Mouse (Mus musculus) neural tube, embryonic 14.5 days (tissue): ENCODE measurements around the gene Olfr237-ps1. TPM values are rescaled to one million over a fixed set of nuclear protein-coding genes. Genes with fewer than 3 reads are reported as not detected.

Experiments used
- ATAC-seq: fragments of 200-750 bp; cut with Nextera tagmentation; 2 replicates; pipeline ENCODE4 v1.8.0; 2017; ENCODE audit warnings: low read depth, mild to moderate bottlenecking, moderate TSS enrichment, moderate library complexity
- H3K27ac ChIP-seq: fragments of 300-500 bp; sonication (generic); 2 replicates; pipeline ENCODE4 v1.5.1; 2014; ENCODE audit warnings: low read depth, mild to moderate bottlenecking, control low read depth, low read length, moderate library complexity, mixed read lengths
- H3K27me3 ChIP-seq: fragments of 300-500 bp; sonication (generic); 2 replicates; pipeline ENCODE4 v1.6.1; 2014; ENCODE audit warnings: low read length; ENCODE audit not compliant: control insufficient read depth, insufficient read depth
- H3K36me3 ChIP-seq: fragments of 300-500 bp; sonication (generic); 2 replicates; pipeline ENCODE4 v1.6.1; 2014; ENCODE audit warnings: low read length, mixed read lengths; ENCODE audit not compliant: control insufficient read depth, insufficient read depth
- H3K4me1 ChIP-seq: fragments of 300-500 bp; sonication (generic); 2 replicates; pipeline ENCODE4 v1.6.1; 2014; ENCODE audit warnings: low read length; ENCODE audit not compliant: control insufficient read depth, insufficient read depth
- H3K4me2 ChIP-seq: fragments of 300-500 bp; sonication (generic); 2 replicates; pipeline ENCODE4 v1.6.1; 2014; ENCODE audit warnings: mild to moderate bottlenecking, low read depth, low read length, control low read depth
- H3K4me3 ChIP-seq: fragments of 300-500 bp; sonication (generic); 2 replicates; pipeline ENCODE4 v1.5.1; 2014; ENCODE audit warnings: low read depth, low read length, control low read depth, mixed read lengths
- H3K9ac ChIP-seq: fragments of 300-500 bp; sonication (generic); replicated peaks from 2 replicates; pipeline ENCODE4 v1.6.1; 2014; ENCODE audit warnings: low read depth, mild to moderate bottlenecking, control low read depth, low read length, mixed read lengths
- H3K9me3 ChIP-seq: fragments of 300-500 bp; sonication (generic); 2 replicates; pipeline ENCODE4 v1.6.1; 2016; ENCODE audit warnings: low read length; ENCODE audit not compliant: control insufficient read depth
- WGBS: fragments of 180-500 bp; shearing (Covaris S2); extraction: QIAGEN DNeasy Blood & Tissue Kit; methylation state at CpG from one replicate; pipeline ENCODE4 v1.1.7; 2014; 5-methylcytosine and 5-hydroxymethylcytosine counted together
- polyA plus RNA-seq: library from polyadenylated mRNA; unstranded; fragments of >200 nt; fragmentation: Nextera tagmentation; extraction: Ambion mirVana; gene quantifications from 2 replicates; pipeline ENCODE4 v1.2.1, GENCODE M21; 2014

Gene Olfr237-ps1
- polyA plus RNA-seq, 1 experiment from 2014 or later, result not detected

DNA sequence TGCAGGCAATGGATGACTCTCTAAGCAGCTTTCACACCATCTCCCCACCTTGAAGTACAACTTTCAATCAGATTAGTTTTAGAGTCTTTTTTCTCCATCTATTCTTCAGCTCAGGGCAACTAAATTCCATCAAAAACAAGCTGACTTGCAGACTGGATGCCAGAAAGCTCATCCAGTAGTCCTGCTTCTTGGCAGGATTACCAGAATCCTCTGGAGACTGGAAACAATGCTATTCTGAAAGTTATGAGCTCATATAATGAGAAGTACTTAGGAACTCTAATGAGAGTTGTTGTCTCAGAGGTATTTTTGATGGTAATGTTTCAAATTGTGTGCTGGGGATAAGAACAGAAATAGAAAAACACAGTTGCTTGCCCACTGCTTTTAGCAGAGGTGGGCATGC lies 50.4 kb downstream of the Olfr237-ps1 start, which contains the start of gene Olfr435:
TSS of gene Olfr435 (plus strand) at position 366 of the 400 bp plus-strand sequence.
- H3K36me3 ChIP-seq, result no peaks in the 10 kb centered on the region
- no peak within 1 kb of the TSS for H3K4me3 ChIP-seq
- no peak within 1 kb of the TSS for H3K4me2 ChIP-seq
- H3K9ac ChIP-seq, result no peak within 1 kb of the TSS
- H3K27me3 ChIP-seq, result no peaks in the 10 kb centered on the region
- no peaks in the 10 kb centered on the region for H3K9me3 ChIP-seq
- H3K27ac ChIP-seq, result no peak within 1 kb of the TSS
- H3K4me1 ChIP-seq, result no peaks in the 10 kb centered on the region
- no peak for ATAC-seq

DNA sequence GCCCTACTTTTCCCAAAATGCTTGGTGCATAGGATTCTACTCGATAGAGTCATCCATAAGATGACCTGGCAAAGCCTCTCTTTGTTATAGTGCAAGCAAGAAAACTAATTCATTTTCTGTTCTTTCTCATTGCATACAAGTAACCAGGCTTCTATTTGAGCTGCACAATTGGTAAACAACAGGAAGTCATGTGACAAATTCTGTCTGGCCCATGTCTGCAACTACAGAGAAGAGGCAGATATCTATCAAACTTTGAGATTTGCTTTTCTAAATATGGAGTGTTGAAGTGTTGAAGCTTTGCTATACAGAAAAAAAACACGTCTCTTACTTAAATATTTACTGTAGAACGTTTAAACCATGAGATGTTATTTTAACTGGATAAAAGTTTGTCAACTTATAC lies 51.7 kb downstream of the Olfr237-ps1 start:
- no peak overlapping the region for H3K9ac ChIP-seq
- H3K4me2 ChIP-seq, result no peak overlapping the region
- 84% methylated on average over 3 of the region's 3 CpGs for WGBS
- H3K9me3 ChIP-seq, result no peaks in the 10 kb centered on the region
- no peaks in the 10 kb centered on the region for H3K36me3 ChIP-seq
- ATAC-seq, result no peak
- H3K4me1 ChIP-seq, result no peaks in the 10 kb centered on the region
- H3K27me3 ChIP-seq, result no peaks in the 10 kb centered on the region
- no peak overlapping the region for H3K27ac ChIP-seq
- H3K4me3 ChIP-seq, result no peak overlapping the region

DNA sequence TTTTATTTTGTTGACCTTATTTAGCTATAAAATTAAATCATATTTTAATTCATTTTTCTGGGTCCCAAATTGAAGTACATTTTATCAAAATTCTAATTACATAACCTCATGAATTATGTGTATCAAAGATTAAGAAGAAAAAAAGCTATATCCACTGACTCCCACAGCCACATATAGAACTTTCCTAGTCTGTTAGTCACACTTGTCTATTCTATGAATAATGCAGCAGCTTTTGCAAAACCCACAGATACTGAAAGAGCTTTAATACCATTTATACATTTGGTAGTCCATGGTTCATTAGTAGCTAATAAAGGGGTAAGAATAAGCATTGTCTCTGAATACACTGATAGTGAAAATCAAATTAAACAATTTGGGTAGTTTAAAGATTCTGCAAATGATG lies 56.4 kb downstream of the Olfr237-ps1 start:
- no peak overlapping the region for H3K4me2 ChIP-seq
- no peak overlapping the region for H3K9ac ChIP-seq
- no peak for ATAC-seq
- no peak overlapping the region for H3K4me3 ChIP-seq
- H3K36me3 ChIP-seq, result no peaks in the 10 kb centered on the region
- no peaks in the 10 kb centered on the region for H3K9me3 ChIP-seq
- H3K27me3 ChIP-seq, result no peaks in the 10 kb centered on the region
- H3K4me1 ChIP-seq, result no peaks in the 10 kb centered on the region
- H3K27ac ChIP-seq, result no peak overlapping the region

DNA sequence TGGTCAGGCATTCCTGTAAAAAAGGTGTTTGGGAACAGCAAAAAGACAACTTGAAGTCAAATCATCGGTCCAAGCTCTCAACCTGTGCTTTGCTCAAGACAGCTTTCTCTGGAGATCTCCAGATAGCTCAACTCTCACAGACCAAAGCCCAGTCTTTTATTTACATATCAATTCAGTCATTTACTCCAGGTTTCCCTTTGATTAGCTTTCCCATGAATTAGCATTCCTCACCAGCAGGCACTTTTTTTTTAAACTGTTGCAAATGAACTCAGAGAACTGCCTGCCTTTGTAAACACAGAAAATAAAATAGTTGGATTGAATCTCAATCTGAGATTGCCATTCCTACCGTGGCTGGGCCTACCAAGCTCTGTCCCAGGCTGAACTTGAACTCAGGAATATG lies 59.0 kb downstream of the Olfr237-ps1 start:
- Histone ChIP-seq H3K27me3 (no peaks in the 10 kb centered on the region), H3K9ac (no peak overlapping the region), H3K27ac (no peak overlapping the region), H3K4me3 (no peak overlapping the region), H3K4me2 (no peak overlapping the region), H3K36me3 (no peaks in the 10 kb centered on the region), H3K4me1 (no peaks in the 10 kb centered on the region), H3K9me3 (no peaks in the 10 kb centered on the region)
- 30% methylated on average over 2 of the region's 2 CpGs for WGBS
- no peak for ATAC-seq

Other genes starting within 250 kb of the Olfr237-ps1 start
- gene Olfr447, start 237.7 kb upstream of the Olfr237-ps1 start, polyA plus RNA-seq, result not detected in 2 replicates
- not detected in 2 replicates for gene Olfr446, start 225.2 kb upstream of the Olfr237-ps1 start, polyA plus RNA-seq
- gene Olfr444, start 197.5 kb upstream of the Olfr237-ps1 start, polyA plus RNA-seq, result not detected in 2 replicates
- gene Olfr441, start 40.2 kb upstream of the Olfr237-ps1 start, polyA plus RNA-seq, result not detected in 2 replicates
- not detected in 2 replicates for gene Olfr437, start 16.7 kb downstream of the Olfr237-ps1 start, polyA plus RNA-seq
- gene Olfr13, start 25.6 kb downstream of the Olfr237-ps1 start, polyA plus RNA-seq, result not detected in 2 replicates
- gene Olfr435, start 50.6 kb downstream of the Olfr237-ps1 start, polyA plus RNA-seq, result not detected in 2 replicates
- not detected in 2 replicates for gene Olfr434, start 66.5 kb downstream of the Olfr237-ps1 start, polyA plus RNA-seq
- not detected in 2 replicates for gene Olfr47, start 85.0 kb downstream of the Olfr237-ps1 start, polyA plus RNA-seq
- gene Arhgef5, start 119.0 kb downstream of the Olfr237-ps1 start, polyA plus RNA-seq, result 0.80 and 2.9 TPM in 2 replicates
- not detected in 2 replicates for gene Nobox, start 163.0 kb downstream of the Olfr237-ps1 start, polyA plus RNA-seq